Mouse (Mus musculus) midbrain, embryonic 14.5 days (tissue): ENCODE results near the gene Exoc6b. TPM values are rescaled to one million over a fixed set of nuclear protein-coding genes. Genes with fewer than 3 reads are reported as not detected.

Experiments
- ATAC-seq: fragments of 200-750 bp; cut with Nextera tagmentation; 2 replicates; pipeline ENCODE4 v1.8.0; 2017; ENCODE audit warnings: moderate number of reproducible peaks, moderate library complexity; ENCODE audit not compliant: low FRiP score, low TSS enrichment
- DNase-seq: peaks from one replicate; pipeline ENCODE4 v3.0.0-alpha.2; 2015
- H3K27ac ChIP-seq: fragments of 300-500 bp; sonication (generic); replicated peaks from 2 replicates; pipeline ENCODE4 v1.5.1; 2014; ENCODE audit warnings: mild to moderate bottlenecking, low read depth, low read length, moderate library complexity
- H3K27me3 ChIP-seq: fragments of 300-500 bp; sonication (generic); 2 replicates; pipeline ENCODE4 v1.6.1; 2014; ENCODE audit warnings: low read length, control low read depth, mixed read lengths; ENCODE audit not compliant: control insufficient read depth, insufficient read depth
- H3K36me3 ChIP-seq: fragments of 300-500 bp; sonication (generic); 2 replicates; pipeline ENCODE4 v1.6.1; 2014; ENCODE audit warnings: low read length, control low read depth; ENCODE audit not compliant: control insufficient read depth, insufficient read depth
- H3K4me1 ChIP-seq: fragments of 300-500 bp; sonication (generic); 2 replicates; pipeline ENCODE4 v1.6.1; 2014; ENCODE audit warnings: mild to moderate bottlenecking, antibody characterized with exemption, low read length, control low read depth; ENCODE audit not compliant: control insufficient read depth, insufficient read depth
- H3K4me2 ChIP-seq: fragments of 300-500 bp; sonication (generic); 2 replicates; pipeline ENCODE4 v1.6.1; 2014; ENCODE audit warnings: mild to moderate bottlenecking, low read length, moderate library complexity
- H3K4me3 ChIP-seq: fragments of 300-500 bp; sonication (generic); replicated peaks from 2 replicates; pipeline ENCODE4 v1.5.1; 2014; ENCODE audit warnings: low read depth, low read length
- H3K9ac ChIP-seq: fragments of 300-500 bp; sonication (generic); replicated peaks from 2 replicates; pipeline ENCODE4 v1.6.1; 2014; ENCODE audit warnings: mild to moderate bottlenecking, low read length, moderate library complexity
- H3K9me3 ChIP-seq: fragments of 300-500 bp; sonication (generic); 2 replicates; pipeline ENCODE4 v1.6.1; 2016; ENCODE audit warnings: low read length, control low read depth, mixed read lengths; ENCODE audit not compliant: control insufficient read depth
- WGBS: fragments of 180-500 bp; shearing (Covaris S2); extraction: QIAGEN DNeasy Blood & Tissue Kit; methylation state at CpG from one replicate; pipeline ENCODE4 v1.1.7; 2014; 5-methylcytosine and 5-hydroxymethylcytosine counted together
- polyA plus RNA-seq: library from polyadenylated mRNA; unstranded; fragments of >200 nt; fragmentation: Nextera tagmentation; extraction: Ambion mirVana; gene quantifications from 2 replicates; pipeline ENCODE4 v1.2.1, GENCODE M21; 2014

Exoc6b gene
- polyA plus RNA-seq, 1 experiment from 2014 or later, result 64.9 TPM

DNA sequence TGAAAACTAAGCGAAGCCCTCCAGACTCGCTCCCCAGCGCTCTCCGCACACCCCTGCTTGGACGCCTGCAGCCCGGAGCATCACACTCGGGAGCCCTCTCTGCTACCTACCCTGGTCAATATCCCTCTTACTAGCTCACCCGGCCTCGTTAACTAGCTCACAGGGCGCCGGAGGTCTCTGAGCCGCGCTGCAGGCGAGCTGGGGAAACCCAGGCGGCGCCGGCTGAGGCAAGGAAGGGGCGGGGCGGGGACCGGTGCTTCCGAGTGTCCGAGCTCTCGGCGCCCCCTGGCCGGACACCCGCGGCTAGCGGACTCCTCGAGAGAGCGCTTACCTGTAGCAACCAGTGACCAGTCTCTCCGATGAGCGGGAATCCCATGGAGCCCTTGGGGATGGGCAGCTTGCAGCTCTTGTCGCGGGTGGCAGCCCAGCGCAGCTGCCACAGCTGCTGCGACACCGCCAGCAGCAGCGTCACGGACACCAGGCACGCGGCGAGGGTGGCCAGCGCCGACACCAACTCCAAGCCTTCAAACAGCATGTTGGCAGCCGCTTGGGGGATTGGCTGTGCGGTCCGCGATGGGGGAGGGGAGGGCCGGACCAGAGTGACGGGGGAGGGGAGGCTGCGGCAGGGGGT is 481.7 kb downstream of the Exoc6b start:
- no peaks in the 10 kb centered on the region for H3K36me3 ChIP-seq
- H3K4me2 ChIP-seq, result peak overlapping the region; percentile 84
- ATAC-seq (no peak), DNase-seq (peak; percentile 73)
- H3K9me3 ChIP-seq, result no peaks in the 10 kb centered on the region
- under 1% methylated on average over 51 of the region's 51 CpGs for whole genome bisulfite sequencing
- H3K4me3 ChIP-seq, result peak overlapping the region; percentile 43
- peak overlapping the region; percentile 70 for H3K27ac ChIP-seq
- peaks cover 53% of the 10 kb centered on the region for H3K4me1 ChIP-seq
- peak overlapping the region; percentile 54 for H3K9ac ChIP-seq
- peaks cover 77% of the 10 kb centered on the region for H3K27me3 ChIP-seq

DNA sequence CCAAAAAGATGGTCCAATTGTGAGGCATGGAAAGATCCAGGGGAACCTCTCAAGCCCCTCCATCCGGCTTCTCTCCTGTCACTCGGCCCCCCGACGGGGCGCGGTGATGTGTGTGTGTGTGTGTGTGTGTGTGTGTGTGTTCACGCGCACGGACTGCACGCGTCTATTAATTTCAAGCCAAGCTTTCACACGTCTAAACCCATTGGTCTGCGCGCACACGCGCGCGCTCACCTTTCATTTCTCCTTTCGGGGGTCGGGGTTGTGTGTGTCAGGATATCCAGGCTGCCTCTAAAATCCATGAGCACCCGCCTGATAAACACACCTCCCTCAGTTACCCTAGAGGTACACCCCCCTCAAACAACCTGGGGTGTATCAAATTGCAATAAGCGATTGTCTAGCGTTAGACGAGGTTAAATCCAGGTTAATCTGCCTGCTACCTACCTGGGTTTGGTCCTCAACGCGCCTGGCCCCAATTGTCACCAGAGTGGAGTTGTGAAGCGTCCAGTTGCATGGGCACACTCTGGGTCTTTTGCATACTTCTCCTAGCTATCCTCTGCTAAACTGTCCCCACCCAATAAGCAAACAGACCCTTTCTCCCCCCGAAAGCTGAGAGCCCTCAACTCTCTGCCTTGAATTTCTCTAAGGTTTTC is 482.6 kb downstream of the Exoc6b start:
- peak overlapping the region; percentile 43 for H3K4me3 ChIP-seq
- peaks cover 86% of the 10 kb centered on the region for H3K27me3 ChIP-seq
- peak overlapping the region; percentile 54 for H3K9ac ChIP-seq
- H3K4me2 ChIP-seq, result peak overlapping the region; percentile 84
- H3K4me1 ChIP-seq, result peaks cover 53% of the 10 kb centered on the region
- 1% methylated on average over 28 of the region's 28 CpGs for WGBS
- DNase-seq (peak; percentile 36), ATAC-seq (no peak)
- no peak overlapping the region for H3K27ac ChIP-seq
- H3K9me3 ChIP-seq, result no peaks in the 10 kb centered on the region
- no peaks in the 10 kb centered on the region for H3K36me3 ChIP-seq

DNA sequence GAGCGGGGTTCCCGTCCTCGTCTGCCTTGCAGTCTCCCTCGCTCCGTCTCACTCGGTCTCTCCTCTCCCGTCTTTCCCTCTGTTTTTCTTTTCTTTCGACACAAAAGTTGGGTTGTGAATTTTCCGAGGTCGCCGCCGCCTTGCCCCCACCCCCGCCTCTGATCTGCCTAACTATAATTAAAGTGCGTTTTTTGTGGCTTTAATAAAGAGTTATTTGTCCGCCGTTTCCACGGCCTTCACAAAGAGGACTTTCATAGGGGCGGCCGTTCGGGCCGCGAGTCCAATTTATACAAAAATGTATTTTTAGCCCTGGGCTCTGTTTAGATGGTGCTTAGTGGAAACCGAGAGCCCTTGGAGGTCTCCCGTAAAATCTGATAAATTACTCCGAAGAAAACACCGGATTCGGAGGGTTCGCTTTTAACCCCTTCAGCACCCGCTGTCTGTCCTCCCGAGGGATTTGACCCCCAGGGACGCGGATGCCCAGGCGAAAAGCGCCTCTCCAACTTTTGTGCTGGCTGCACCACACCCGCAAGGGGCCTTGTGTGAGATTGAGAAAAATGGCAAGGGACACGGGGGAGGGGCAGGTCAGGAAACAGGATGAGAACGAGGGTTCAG is 483.5 kb downstream of the Exoc6b start:
- Histone ChIP-seq H3K9ac (peak overlapping the region; percentile 46; the same call in 1 of the 2 replicates), H3K27ac (no peak overlapping the region; the same call in 1 of the 2 replicates), H3K4me2 (peak overlapping the region; percentile 84), H3K4me3 (peak overlapping the region; percentile 43), H3K4me1 (peaks cover 53% of the 10 kb centered on the region), H3K27me3 (peaks cover 94% of the 10 kb centered on the region), H3K9me3 (no peaks in the 10 kb centered on the region), H3K36me3 (no peaks in the 10 kb centered on the region)
- under 1% methylated on average over 37 of the region's 37 CpGs for WGBS
- no peak for ATAC-seq
- peak; percentile 57 for DNase-seq

GRCm38 (mm10) chr6:84584783-84585685 is 484.3 kb downstream of the Exoc6b start:
- Histone ChIP-seq H3K9me3 (no peaks in the 10 kb centered on the region), H3K4me3 (peak overlapping the region; percentile 43), H3K36me3 (no peaks in the 10 kb centered on the region), H3K4me1 (peaks cover 53% of the 10 kb centered on the region), H3K4me2 (peak overlapping the region; percentile 84), H3K27ac (no peak overlapping the region; the same call in 1 of the 2 replicates), H3K27me3 (peaks cover 97% of the 10 kb centered on the region), H3K9ac (peak overlapping the region; percentile 46; the same call in 1 of the 2 replicates)
- no peak for ATAC-seq
- under 1% methylated on average over 66 of the region's 66 CpGs for WGBS
- peak; percentile 67 for DNase-seq

DNA sequence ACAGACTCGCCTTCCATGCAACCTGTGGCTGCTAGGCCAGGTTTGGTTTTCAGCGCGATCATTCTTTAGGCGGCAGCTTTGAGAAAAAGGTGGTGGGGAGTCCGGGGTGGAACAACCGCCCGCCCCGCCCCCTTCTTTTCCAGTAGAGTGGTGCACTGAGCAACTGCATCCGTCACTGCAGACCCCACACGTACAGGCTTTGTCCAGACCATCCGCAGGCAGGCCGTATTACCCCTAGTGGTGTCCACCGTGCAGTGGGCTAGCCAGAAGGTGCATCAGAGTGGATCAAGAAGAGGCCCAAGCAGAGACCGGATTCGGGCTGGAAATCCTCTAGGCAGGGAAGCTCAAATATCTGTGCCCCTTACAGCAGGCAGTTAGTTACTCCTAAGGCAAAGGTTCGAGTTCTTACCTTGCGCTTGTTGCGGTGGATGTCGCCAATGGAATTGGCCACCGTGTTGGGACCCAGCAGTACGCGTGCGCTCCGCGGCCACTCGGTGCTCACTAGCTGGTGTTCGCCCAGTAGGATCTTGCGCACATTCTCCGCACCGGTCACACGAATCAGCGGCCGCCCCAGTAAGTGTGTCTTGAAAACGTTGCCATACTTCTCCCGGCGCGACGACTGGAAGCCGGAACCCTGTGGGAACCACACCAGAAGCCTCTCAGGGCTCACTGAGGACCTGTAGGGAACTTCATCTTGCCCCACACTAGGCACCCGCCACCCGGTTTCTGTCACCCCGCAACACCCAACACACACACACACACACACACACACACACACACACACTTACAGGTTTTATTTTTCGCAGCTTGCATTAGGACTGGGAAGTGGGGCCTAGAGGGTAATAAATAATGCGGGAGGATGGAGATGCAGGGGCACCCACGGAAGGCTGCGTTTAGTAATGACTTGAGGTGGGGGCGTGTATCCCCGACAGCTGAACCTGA is 485.2 kb downstream of the Exoc6b start:
- no peaks in the 10 kb centered on the region for H3K9me3 ChIP-seq
- 0 out of 2 replicates have a peak overlapping the region, but pooled peaks have one; percentile 5 for H3K27ac ChIP-seq
- peaks cover 45% of the 10 kb centered on the region for H3K4me1 ChIP-seq
- H3K36me3 ChIP-seq, result no peaks in the 10 kb centered on the region
- peaks cover 91% of the 10 kb centered on the region for H3K27me3 ChIP-seq
- peak; percentile 45 for DNase-seq
- H3K4me3 ChIP-seq, result peak overlapping the region; percentile 43
- peak overlapping the region; percentile 84 for H3K4me2 ChIP-seq
- H3K9ac ChIP-seq, result peak overlapping the region; percentile 46; the same call in 1 of the 2 replicates
- no peak for ATAC-seq
- under 1% methylated on average over 48 of the region's 48 CpGs for WGBS

DNA sequence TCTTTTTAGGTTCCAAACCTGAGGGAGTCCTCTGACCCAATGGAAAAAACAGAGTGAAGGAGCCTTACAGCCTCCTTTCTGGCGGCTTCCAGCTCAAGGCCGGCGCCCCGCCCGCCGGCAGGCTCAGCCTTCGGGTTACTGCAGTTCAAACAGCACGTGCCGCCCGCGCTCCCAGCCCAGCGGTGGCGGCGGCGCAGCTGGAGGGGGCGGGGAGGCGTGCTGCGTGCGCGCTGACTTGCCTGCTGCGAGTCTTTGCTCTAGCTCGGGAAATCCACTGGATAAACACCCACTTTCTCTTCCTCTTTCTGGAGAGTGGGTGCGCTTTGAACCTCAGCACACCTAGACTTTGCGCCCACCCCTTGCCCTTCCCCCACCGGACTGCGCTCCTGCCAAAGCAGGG is 485.9 kb downstream of the Exoc6b start:
- WGBS, result under 1% methylated on average over 26 of the region's 26 CpGs
- Histone ChIP-seq H3K36me3 (no peaks in the 10 kb centered on the region), H3K27me3 (peaks cover 84% of the 10 kb centered on the region), H3K9me3 (no peaks in the 10 kb centered on the region), H3K27ac (no peak overlapping the region), H3K4me1 (peaks cover 41% of the 10 kb centered on the region), H3K9ac (peak overlapping the region; percentile 46; the same call in 1 of the 2 replicates), H3K4me3 (peak overlapping the region; percentile 43), H3K4me2 (peak overlapping the region; percentile 84)
- ATAC-seq, result no peak
- peak; percentile 84 for DNase-seq

GRCm38 (mm10) chr6:84582826-84583225 is 486.5 kb downstream of the Exoc6b start:
- 20% methylated on average over 5 of the region's 5 CpGs for WGBS
- no peaks in the 10 kb centered on the region for H3K9me3 ChIP-seq
- H3K4me1 ChIP-seq, result peaks cover 39% of the 10 kb centered on the region
- DNase-seq (no peak), ATAC-seq (no peak)
- peak overlapping the region; percentile 43; the same call in 1 of the 2 replicates for H3K4me3 ChIP-seq
- H3K4me2 ChIP-seq, result peak overlapping the region; percentile 84
- no peaks in the 10 kb centered on the region for H3K36me3 ChIP-seq
- no peak overlapping the region for H3K27ac ChIP-seq
- peaks cover 78% of the 10 kb centered on the region for H3K27me3 ChIP-seq
- no peak overlapping the region for H3K9ac ChIP-seq
